In genomic region chr1:184731644-184732545, GRCm38 (mm10) we compare ENCODE assay signal across 8 mouse cellular contexts. TPM values are rescaled to one million over a fixed set of nuclear protein-coding genes. Genes with fewer than 3 reads are reported as not detected.
A peak's percentile ranks its signal among the peaks of the same experiment; 100 is the strongest.
DNase-seq lines count a peak whose midpoint lies in the region; ATAC-seq and TF ChIP-seq lines count a peak whose summit lies in the region.

No protein-coding gene starts in this region.

- peak; percentile 55 for DNase-seq in ovary, postnatal 36 days (ENCODE audit: low spot score)
- no peak for DNase-seq in ovary, postnatal 10 days (ENCODE audit: low spot score)
- peak; percentile 23 for DNase-seq in embryonic facial prominence, embryonic 11.5 days (ENCODE audit: low spot score)
- peak; percentile 66 to 68 for DNase-seq in heart, adult 9 months (ENCODE audit: low spot score in 2 of 2)
- peak; percentile 35 for DNase-seq in kidney, adult 9 months
- DNase-seq in lung, postnatal 14 days: peak; percentile 61
- no peak for DNase-seq in right cerebral cortex, adult 2 months (ENCODE audit: low spot score in 2 of 2)

- H3K4me2 ChIP-seq in embryonic facial prominence, embryonic 11.5 days (ENCODE audit: low read depth, low read length): peak overlapping the region; percentile 89

- 0 out of 2 replicates have a peak, but pooled peaks have one; percentile 7 for ATAC-seq in embryonic facial prominence, embryonic 11.5 days (replicated peaks; ENCODE audit: insufficient number of reproducible peaks, low FRiP score, low TSS enrichment, low read depth)

- H3K9ac ChIP-seq in embryonic facial prominence, embryonic 11.5 days (replicated peaks; ENCODE audit: low read length): peak overlapping the region; percentile 40

- no peak for TF ChIP-seq POLR2A in small intestine, adult 2 months (IDR thresholded peaks at IDR 0.05; ENCODE audit: low read depth, low read length)

- peaks cover 71% of the 10 kb centered on the region for H3K27me3 ChIP-seq in embryonic facial prominence, embryonic 11.5 days (ENCODE audit: control insufficient read depth, insufficient read depth, low read length)
- peaks cover 78% of the 10 kb centered on the region for H3K27me3 ChIP-seq in small intestine, adult 2 months (ENCODE audit: control insufficient read depth, insufficient read depth, low read length)

- under 1% methylated on average over 83 of the region's 85 CpGs for WGBS in embryonic facial prominence, embryonic 11.5 days
- WGBS in small intestine, adult 2 months: under 1% methylated on average over 85 of the region's 85 CpGs

- no peaks in the 10 kb centered on the region for H3K9me3 ChIP-seq in embryonic facial prominence, embryonic 11.5 days (replicated peaks; ENCODE audit: control insufficient read depth, low read length)

- no peak for TF ChIP-seq CTCF in small intestine, adult 2 months (IDR thresholded peaks at IDR 0.05; ENCODE audit: extremely low read depth, insufficient read length, insufficient replicate concordance, low read depth, low read length)

- no peaks in the 10 kb centered on the region for H3K36me3 ChIP-seq in embryonic facial prominence, embryonic 11.5 days (replicated peaks; ENCODE audit: control insufficient read depth, insufficient read depth, low read depth, low read length)
- H3K36me3 ChIP-seq in small intestine, adult 2 months (ENCODE audit: control insufficient read depth, insufficient read depth, low read length): peaks cover 2% of the 10 kb centered on the region; the same call in 1 of the 2 replicates

- H3K4me1 ChIP-seq in embryonic facial prominence, embryonic 11.5 days (ENCODE audit: control insufficient read depth, insufficient read depth, low read length): peaks cover 5% of the 10 kb centered on the region; the same call in 1 of the 2 replicates
- peaks cover 8% of the 10 kb centered on the region; the same call in 1 of the 2 replicates for H3K4me1 ChIP-seq in small intestine, adult 2 months (ENCODE audit: control insufficient read depth, insufficient read depth, insufficient read length, low read length)

- H3K27ac ChIP-seq in embryonic facial prominence, embryonic 11.5 days (replicated peaks; ENCODE audit: low read depth, low read length): no peak overlapping the region
- peak overlapping the region; percentile 75 for H3K27ac ChIP-seq in small intestine, adult 2 months (ENCODE audit: insufficient read depth, low read depth, low read length)

- H3K4me3 ChIP-seq in embryonic facial prominence, embryonic 11.5 days (ENCODE audit: low read depth, low read length): peak overlapping the region; percentile 47
- H3K4me3 ChIP-seq in small intestine, adult 2 months (ENCODE audit: low read depth, low read length): peak overlapping the region; percentile 72

RNA-seq across cellular contexts. Expression of gene Hlx, which starts 0.5 kb away (rescaled TPM):
- 4.6 and 5.3 TPM in 2 replicates for polyA plus RNA-seq in embryonic facial prominence, embryonic 11.5 days (2014; fragmentation: Nextera tagmentation; extraction: Ambion mirVana)
- polyA plus RNA-seq in small intestine, adult 2 months (2012; rRNA removed): 12.2 and 18.4 TPM in 2 replicates

Comparison
In these comparisons a context has a peak if more than half of its experiments do, and no peak if none do; other contexts are left out.
1. DNase-seq: peak in ovary, postnatal 36 days (single experiment), embryonic facial prominence, embryonic 11.5 days (single experiment), heart, adult 9 months (2 of 2), kidney, adult 9 months (single experiment) and lung, postnatal 14 days (single experiment); none in ovary, postnatal 10 days (single experiment) and right cerebral cortex, adult 2 months (0 of 2).